Mouse (Mus musculus) spleen, adult 2 months (tissue): ENCODE measurements at regions not wholly inside any gene's neighbourhood (a gene's known extent, or its start where the extent isn't known, plus 50 kb on each side); places are given as distances from the start of the nearest gene placed in this dataset.

Source experiments
- DNase-seq, 2 experiments: peaks; one replicate each; pipeline versions ENCODE4 v3.0.0 to v3.0.0-alpha.2; 2012 to 2021; ENCODE audit warnings: low spot score in 2 of 2, low read depth in 1 of 2
- H3K27ac ChIP-seq: fragments of 200-500 bp; 2 replicates; pipeline ENCODE4 v1.5.1; 2012; ENCODE audit warnings: low read length, inconsistent platforms; ENCODE audit not compliant: insufficient read depth
- H3K27me3 ChIP-seq: fragments of 200-500 bp; 2 replicates; pipeline ENCODE4 v1.6.1; 2012; ENCODE audit warnings: mild to moderate bottlenecking, moderate library complexity, low read length, inconsistent platforms; ENCODE audit not compliant: control insufficient read depth, insufficient read depth
- H3K36me3 ChIP-seq: fragments of 200-500 bp; 2 replicates; pipeline ENCODE4 v1.6.1; 2012; ENCODE audit warnings: mild to moderate bottlenecking, low read length, inconsistent platforms; ENCODE audit not compliant: control insufficient read depth, insufficient read depth
- H3K4me1 ChIP-seq: fragments of 200-500 bp; 2 replicates; pipeline ENCODE4 v1.6.1; 2011; ENCODE audit warnings: inconsistent platforms; ENCODE audit not compliant: control insufficient read depth, insufficient read depth, insufficient read length
- H3K4me3 ChIP-seq: fragments of 200-500 bp; 2 replicates; pipeline ENCODE4 v1.5.1; 2011; ENCODE audit warnings: mild to moderate bottlenecking, inconsistent platforms; ENCODE audit not compliant: insufficient read depth, insufficient read length; ENCODE audit errors: extremely low read depth
- CTCF ChIP-seq: fragments of 200-500 bp; IDR thresholded peaks from 2 replicates; pipeline ENCODE4 v1.5.1; 2011; ENCODE audit warnings: mild to moderate bottlenecking, inconsistent platforms; ENCODE audit not compliant: insufficient read depth, insufficient read length, insufficient replicate concordance; ENCODE audit errors: extremely low read depth
- POLR2A ChIP-seq: fragments of 200-500 bp; IDR thresholded peaks from 2 replicates; pipeline ENCODE4 v1.6.1; 2011; ENCODE audit warnings: low read depth, low read length, inconsistent platforms
- WGBS: fragments of 180-500 bp; shearing (Covaris S2); methylation state at CpG from one replicate; pipeline ENCODE4 v1.1.7; 2018; 5-methylcytosine and 5-hydroxymethylcytosine counted together

DNA sequence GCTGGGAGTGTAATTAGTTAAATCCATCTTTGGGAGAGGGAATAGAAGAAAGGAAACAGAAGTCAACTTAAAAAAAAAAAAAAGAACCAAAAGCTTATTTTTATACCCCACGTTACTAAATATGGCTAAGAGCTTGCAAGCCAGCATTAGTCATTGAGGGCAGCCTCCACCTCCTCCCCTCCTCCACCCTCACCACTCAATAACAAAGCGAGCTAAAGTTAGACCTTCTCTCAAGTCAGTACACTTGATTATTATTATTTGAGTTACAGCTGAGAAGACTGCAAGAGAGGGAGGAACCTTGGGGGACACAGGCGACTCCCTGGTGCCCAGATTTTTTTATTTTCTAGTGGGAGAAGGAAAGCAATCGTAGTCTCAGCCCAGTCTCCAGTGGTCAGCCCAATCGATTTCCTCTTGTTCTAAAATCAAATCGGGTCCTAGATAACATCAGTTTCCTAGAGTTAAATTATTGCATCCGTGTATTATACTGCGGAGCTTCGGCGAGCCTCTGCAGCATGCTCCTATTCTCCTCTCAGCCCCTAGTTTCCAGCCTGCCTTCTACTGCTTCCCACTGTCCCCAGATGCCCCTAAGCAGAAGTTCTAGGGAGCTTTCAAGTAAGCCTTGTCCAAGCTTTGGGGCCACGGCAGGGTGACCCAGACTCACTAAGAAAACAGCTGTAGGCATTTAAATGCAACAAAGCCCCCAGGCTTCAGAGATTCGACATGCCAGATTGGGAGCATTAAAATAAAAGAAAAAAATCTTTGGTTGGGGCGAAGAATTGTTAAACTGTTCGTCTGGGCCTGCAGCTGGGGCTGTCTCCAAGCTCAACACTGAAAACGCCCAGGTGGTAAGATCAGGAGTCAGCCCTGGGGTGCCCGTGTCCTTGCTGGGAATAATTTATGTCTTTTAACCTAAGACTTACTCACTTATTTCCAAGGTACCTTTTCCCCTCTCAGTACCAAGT is 196.0 kb upstream of the BC052040 start:
- H3K4me3 ChIP-seq = no peak overlapping the region
- H3K36me3 ChIP-seq = no peaks in the 10 kb centered on the region
- no peak for DNase-seq
- no peak overlapping the region for H3K27ac ChIP-seq
- H3K27me3 ChIP-seq = no peaks in the 10 kb centered on the region
- no peak for TF ChIP-seq POLR2A
- TF ChIP-seq CTCF = no peak
- no peaks in the 10 kb centered on the region for H3K4me1 ChIP-seq
- 45% methylated on average over 16 of the region's 16 CpGs for WGBS

DNA sequence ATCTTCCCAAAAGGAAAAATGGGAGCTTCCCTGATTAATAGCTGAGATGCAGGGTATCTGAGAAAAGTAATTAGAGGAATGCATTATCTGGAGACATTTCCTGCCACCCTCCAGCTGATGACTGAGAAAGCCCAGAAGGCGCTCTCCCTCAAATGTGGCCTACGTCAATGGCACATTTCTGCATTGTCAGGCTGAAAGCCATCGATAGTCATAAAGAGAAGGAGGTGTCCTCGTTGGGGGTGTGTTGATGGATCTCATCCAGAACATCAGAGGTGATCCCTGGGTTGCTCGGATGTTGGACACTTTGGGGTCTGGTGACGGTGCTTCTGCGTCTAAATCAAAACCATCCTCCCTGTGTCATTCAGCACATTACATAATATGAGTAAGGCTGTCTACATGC is 189.9 kb upstream of the BC052040 start:
- TF ChIP-seq POLR2A (no peak), CTCF (no peak)
- 91% methylated on average over 7 of the region's 7 CpGs for WGBS
- Histone ChIP-seq H3K27me3 (no peaks in the 10 kb centered on the region), H3K4me1 (no peaks in the 10 kb centered on the region), H3K4me3 (no peak overlapping the region), H3K36me3 (no peaks in the 10 kb centered on the region), H3K27ac (no peak overlapping the region)
- DNase-seq = no peak

DNA sequence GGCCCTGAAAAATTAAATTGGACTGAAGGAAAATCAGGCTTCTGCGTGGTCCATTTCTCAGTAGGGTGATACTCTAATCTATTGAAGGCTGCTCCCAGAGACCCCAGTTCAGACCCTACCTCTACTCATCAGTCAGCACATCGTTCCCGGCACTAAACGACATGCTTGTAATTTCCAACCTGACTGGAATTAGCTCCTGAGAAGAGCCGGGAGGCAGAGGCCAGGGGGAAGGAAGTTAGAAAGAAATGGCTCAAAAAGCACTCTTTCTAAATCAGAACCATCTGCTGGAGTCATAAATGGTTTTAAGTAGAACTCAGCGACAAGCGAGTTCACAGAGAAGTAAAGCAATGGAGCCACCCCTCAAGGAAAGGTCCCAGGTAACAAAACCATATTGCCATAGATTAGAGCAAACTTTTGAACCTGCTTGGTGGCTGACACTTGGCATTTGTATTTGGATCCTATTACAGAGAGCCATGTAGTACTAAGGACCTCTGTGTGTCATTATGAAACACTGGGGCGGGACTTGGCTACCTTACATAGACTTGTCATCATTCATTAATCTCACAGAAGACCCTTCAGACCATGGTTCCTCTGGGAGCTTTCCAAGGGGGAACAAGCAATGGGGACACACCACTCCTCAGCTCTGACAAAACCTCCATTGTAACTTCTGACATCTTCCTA is 189.3 kb upstream of the BC052040 start:
- Histone ChIP-seq H3K27ac (no peak overlapping the region), H3K27me3 (no peaks in the 10 kb centered on the region), H3K4me1 (no peaks in the 10 kb centered on the region), H3K36me3 (no peaks in the 10 kb centered on the region), H3K4me3 (no peak overlapping the region)
- 82% methylated on average over 8 of the region's 8 CpGs for WGBS
- TF ChIP-seq CTCF (no peak), POLR2A (no peak)
- DNase-seq = no peak

DNA sequence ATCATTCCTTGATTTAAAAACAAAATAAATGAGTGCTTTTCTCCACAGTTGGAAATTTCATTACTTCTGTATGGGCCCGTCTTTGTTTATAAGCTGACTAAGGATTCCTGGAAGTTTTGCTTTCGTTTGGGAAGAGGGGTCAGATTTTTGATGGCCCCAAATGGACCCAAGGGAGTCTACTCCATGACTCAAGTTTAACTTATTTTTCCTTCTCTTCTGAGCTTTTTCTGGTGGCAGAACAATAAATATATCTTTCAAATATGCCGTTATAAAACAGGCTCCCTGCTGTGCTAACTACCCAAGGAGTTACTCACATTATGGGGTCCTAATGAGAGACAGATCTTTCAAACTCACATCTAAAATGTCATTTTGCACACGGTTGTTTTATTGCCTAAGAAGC is 187.4 kb upstream of the BC052040 start:
- Histone ChIP-seq H3K4me1 (no peaks in the 10 kb centered on the region), H3K36me3 (no peaks in the 10 kb centered on the region), H3K27me3 (no peaks in the 10 kb centered on the region), H3K27ac (no peak overlapping the region), H3K4me3 (no peak overlapping the region)
- 69% methylated on average over 4 of the region's 4 CpGs for WGBS
- DNase-seq = no peak
- TF ChIP-seq CTCF (no peak), POLR2A (no peak)

DNA sequence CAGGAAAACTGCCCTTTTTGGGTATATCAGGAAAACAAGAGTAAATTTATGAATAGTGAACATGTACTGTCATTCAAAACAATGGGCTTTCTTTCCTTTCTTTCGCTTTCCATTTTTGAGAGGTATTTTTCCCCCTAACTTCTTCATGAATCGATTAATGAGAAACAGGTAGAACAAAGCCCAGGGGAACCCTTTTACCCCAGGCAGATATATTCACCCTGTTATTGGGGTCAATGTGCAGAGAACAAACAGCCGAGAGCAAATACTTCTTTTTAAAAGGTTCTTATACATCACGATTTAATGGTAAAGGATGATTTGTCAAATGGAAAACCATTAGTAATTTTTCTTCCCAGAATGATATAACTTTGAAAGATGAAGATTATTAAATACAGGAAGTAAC is 183.0 kb upstream of the BC052040 start:
- no peak overlapping the region for H3K27ac ChIP-seq
- no peak for DNase-seq
- H3K4me3 ChIP-seq = no peak overlapping the region
- H3K4me1 ChIP-seq = no peaks in the 10 kb centered on the region
- WGBS = 84% methylated on average over 4 of the region's 4 CpGs
- no peaks in the 10 kb centered on the region for H3K36me3 ChIP-seq
- H3K27me3 ChIP-seq = no peaks in the 10 kb centered on the region
- TF ChIP-seq CTCF (no peak), POLR2A (no peak)

DNA sequence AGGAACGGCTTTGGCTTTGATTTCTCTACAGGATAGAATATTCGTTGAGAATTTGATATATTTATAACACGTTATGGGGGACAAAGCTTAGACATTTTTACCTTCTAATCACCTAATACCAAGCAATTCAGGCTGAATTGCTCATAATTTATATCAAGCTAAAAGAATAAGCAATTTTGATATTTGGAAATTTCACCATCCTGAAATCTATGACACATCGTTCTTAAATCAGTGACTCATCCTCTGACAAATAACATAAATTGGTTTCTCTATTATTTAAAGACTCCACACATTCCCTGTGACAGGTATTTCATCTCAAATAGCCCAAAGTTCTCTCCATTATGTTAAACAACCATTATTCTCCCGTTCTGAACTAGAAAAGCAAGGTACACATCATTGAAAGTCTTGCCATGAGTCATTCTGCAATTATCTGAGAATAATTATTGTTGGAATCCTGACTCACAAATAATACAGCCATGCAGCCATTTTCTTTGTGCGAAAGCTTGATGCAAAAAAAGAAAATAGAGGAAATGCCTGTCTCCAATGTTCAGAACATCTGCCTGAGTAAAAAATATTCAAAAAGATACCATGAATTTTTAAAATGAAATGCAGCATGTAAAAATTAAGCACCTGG is 182.3 kb upstream of the BC052040 start:
- no peak overlapping the region for H3K4me3 ChIP-seq
- no peaks in the 10 kb centered on the region for H3K36me3 ChIP-seq
- DNase-seq = no peak
- H3K27me3 ChIP-seq = no peaks in the 10 kb centered on the region
- no peak overlapping the region for H3K27ac ChIP-seq
- TF ChIP-seq POLR2A (no peak), CTCF (no peak)
- WGBS = 85% methylated on average over 6 of the region's 6 CpGs
- H3K4me1 ChIP-seq = no peaks in the 10 kb centered on the region
